Mouse (Mus musculus) cerebellum, adult 11 months (tissue): ENCODE measurements around the gene Mrpl49.
"Not testable (repeated sequence)": the region's sequence is repeated elsewhere in the genome, so short reads cannot be mapped to it uniquely, and the experiment has no call there.

ENCODE experiments used
- DNase-seq: peaks from one replicate; pipeline ENCODE4 v3.0.0; 2022

The Mrpl49 gene

GRCm38 (mm10) chr19:6067011-6067723 lies 9.6 kb upstream of the Mrpl49 start:
- peak; percentile 87 for DNase-seq

GRCm38 (mm10) chr19:6066571-6066970 lies 9.0 kb upstream of the Mrpl49 start:
- DNase-seq, result no peak

- DNase-seq, result no peak
These were observed 5.5 kb upstream of the Mrpl49 start for GRCm38 (mm10) chr19:6063081-6063480.

GRCm38 (mm10) chr19:6062418-6062817 lies 4.8 kb upstream of the Mrpl49 start:
- no peak for DNase-seq

GRCm38 (mm10) chr19:6061641-6062302 lies 4.2 kb upstream of the Mrpl49 start:
- DNase-seq, result no peak

GRCm38 (mm10) chr19:6061021-6061533 lies 3.5 kb upstream of the Mrpl49 start, which contains the start of gene Znhit2:
Gene Znhit2 (plus strand): TSS chr19:6061192.
- DNase-seq, result peak; percentile 81

GRCm38 (mm10) chr19:6058966-6059365 lies 1.4 kb upstream of the Mrpl49 start:
- DNase-seq, result no peak

- DNase-seq, result no peak
These were observed 928 bp upstream of the Mrpl49 start for GRCm38 (mm10) chr19:6058513-6058912.

GRCm38 (mm10) chr19:6056696-6057095 lies 889 bp downstream of the Mrpl49 start:
- no peak for DNase-seq

GRCm38 (mm10) chr19:6054296-6054695 lies 3.3 kb downstream of the Mrpl49 start:
- DNase-seq, result no peak

GRCm38 (mm10) chr19:6052516-6052915 lies 5.1 kb downstream of the Mrpl49 start:
- DNase-seq, result no peak

- DNase-seq, result no peak
These were observed 8.7 kb downstream of the Mrpl49 start for GRCm38 (mm10) chr19:6048681-6049410.

- peak; percentile 18 for DNase-seq
These were observed 9.8 kb downstream of the Mrpl49 start for GRCm38 (mm10) chr19:6047899-6048166.

GRCm38 (mm10) chr19:6047154-6047898 lies 10.3 kb downstream of the Mrpl49 start:
- DNase-seq, result no peak

GRCm38 (mm10) chr19:6046294-6047153 lies 11.1 kb downstream of the Mrpl49 start, which contains the start of gene Syvn1:
Gene Syvn1 (plus strand): TSS chr19:6046576.
- DNase-seq, result peak; percentile 86

GRCm38 (mm10) chr19:6045366-6046293 lies 12.0 kb downstream of the Mrpl49 start:
- DNase-seq, result no peak

- not testable (repeated sequence) for DNase-seq
These were observed 13.5 kb downstream of the Mrpl49 start for GRCm38 (mm10) chr19:6044102-6044501.

- no peak for DNase-seq
These were observed 15.3 kb downstream of the Mrpl49 start for GRCm38 (mm10) chr19:6042293-6042692.

GRCm38 (mm10) chr19:6040002-6040401 lies 17.6 kb downstream of the Mrpl49 start:
- DNase-seq, result no peak

- DNase-seq, result no peak
These were observed 19.3 kb downstream of the Mrpl49 start for GRCm38 (mm10) chr19:6038326-6038725.

GRCm38 (mm10) chr19:6037695-6038094 lies 19.9 kb downstream of the Mrpl49 start:
- no peak for DNase-seq
